Mouse (Mus musculus): ENCODE measurements at regions not wholly inside any gene's neighbourhood (a gene's known extent, or its start where the extent isn't known, plus 50 kb on each side); places are given as distances from the start of the nearest gene placed in this dataset.

DNA sequence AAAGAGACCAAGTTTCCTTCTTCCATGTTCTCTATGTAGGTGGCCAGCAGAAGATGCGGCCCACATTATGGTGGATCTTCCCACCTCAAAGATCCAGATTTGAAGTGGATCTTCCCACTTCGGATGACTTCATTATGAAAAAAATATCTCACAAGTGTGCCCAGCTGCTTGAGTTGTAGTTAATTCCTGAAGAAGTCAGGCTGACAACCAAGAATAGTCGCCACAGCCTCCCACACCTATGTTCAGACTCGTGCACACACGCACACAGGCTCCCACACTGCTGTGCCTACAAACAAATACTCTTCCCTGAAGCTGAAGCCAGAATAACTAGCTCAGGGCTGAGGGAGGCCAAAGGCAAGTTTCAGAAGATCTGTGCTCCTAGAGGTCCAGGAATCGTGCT is 119.4 kb downstream of the Olfm1 start:
- TF ChIP-seq CTCF (IDR thresholded peaks at IDR 0.05; ENCODE audit: extremely low read depth, insufficient read depth, low read length), result no peak
- no peak for TF ChIP-seq POLR2A (IDR thresholded peaks at IDR 0.05; ENCODE audit: extremely low read depth, insufficient read depth, low read length)
